Comparison of ENCODE assay signal across 8 mouse cellular contexts in the genomic region with DNA sequence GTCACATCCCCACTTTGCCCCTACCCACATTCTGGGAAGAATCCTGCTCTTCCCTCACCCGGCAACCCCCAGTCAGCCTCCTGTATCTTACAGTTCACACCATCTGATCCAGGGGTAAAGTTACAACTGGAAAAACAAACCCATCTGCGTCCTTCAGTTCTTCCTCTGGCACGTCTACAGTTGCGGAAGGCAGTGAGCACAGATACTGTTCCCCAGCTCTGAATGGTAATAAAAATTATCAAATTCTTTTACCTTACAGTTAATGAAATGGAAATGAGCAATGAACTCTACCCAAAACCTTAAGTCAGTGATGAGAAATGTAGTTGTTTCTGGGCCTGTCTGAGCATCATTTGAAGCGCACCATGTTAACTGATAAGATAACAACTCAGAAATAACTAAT. TPM values are rescaled to one million over a fixed set of nuclear protein-coding genes. Genes with fewer than 3 reads are reported as not detected.
DNase-seq lines count a peak whose midpoint lies in the region; ATAC-seq lines count a peak whose summit lies in the region.

No protein-coding gene starts in this region.

- no peak for ATAC-seq in kidney, embryonic 15.5 days (replicated peaks; ENCODE audit: low FRiP score)
- ATAC-seq in limb, embryonic 15.5 days (ENCODE audit: insufficient number of reproducible peaks, low FRiP score, low TSS enrichment, low read depth), result no peak
- no peak for ATAC-seq in erythroid progenitor cell, adult 5-6 weeks (replicated peaks; ENCODE audit: low FRiP score, poor library complexity, severe bottlenecking)
- ATAC-seq in inflammation-experienced regulatory T-cells, adult 6 months, result no peak

- H3K27me3 ChIP-seq in kidney, embryonic 15.5 days, result no peaks in the 10 kb centered on the region
- no peaks in the 10 kb centered on the region for H3K27me3 ChIP-seq in heart, embryonic 10.5 days (ENCODE audit: insufficient read depth, poor library complexity, severe bottlenecking)
- no peaks in the 10 kb centered on the region for H3K27me3 ChIP-seq in limb, embryonic 15.5 days

- peaks cover 65% of the 10 kb centered on the region for H3K4me1 ChIP-seq in kidney, embryonic 15.5 days
- peaks cover 63% of the 10 kb centered on the region for H3K4me1 ChIP-seq in heart, embryonic 10.5 days
- H3K4me1 ChIP-seq in limb, embryonic 15.5 days, result peaks cover 60% of the 10 kb centered on the region

- DNase-seq in kidney, adult 18-20 months, result no peak
- peak; percentile 31 for DNase-seq in Muller cell, postnatal 12 days (ENCODE audit: inconsistent ontology term)
- DNase-seq in heart, embryonic 10.5 days (ENCODE audit: low spot score), result no peak
- no peak for DNase-seq in urinary bladder, postnatal 10 days (ENCODE audit: low spot score)

- H3K9me3 ChIP-seq in kidney, embryonic 15.5 days (replicated peaks), result no peaks in the 10 kb centered on the region
- H3K9me3 ChIP-seq in heart, embryonic 10.5 days, result no peaks in the 10 kb centered on the region
- H3K9me3 ChIP-seq in limb, embryonic 15.5 days, result no peaks in the 10 kb centered on the region

- no peak overlapping the region for H3K4me2 ChIP-seq in kidney, embryonic 15.5 days
- no peak overlapping the region for H3K4me2 ChIP-seq in limb, embryonic 15.5 days

- no peak overlapping the region for H3K9ac ChIP-seq in kidney, embryonic 15.5 days
- no peak overlapping the region for H3K9ac ChIP-seq in limb, embryonic 15.5 days

- H3K36me3 ChIP-seq in kidney, embryonic 15.5 days, result no peaks in the 10 kb centered on the region
- H3K36me3 ChIP-seq in heart, embryonic 10.5 days, result no peaks in the 10 kb centered on the region
- no peaks in the 10 kb centered on the region for H3K36me3 ChIP-seq in limb, embryonic 15.5 days

- 41% methylated on average over 5 of the region's 5 CpGs for WGBS in kidney, embryonic 15.5 days
- 29% methylated on average over 5 of the region's 5 CpGs for WGBS in heart, embryonic 10.5 days
- 42% methylated on average over 5 of the region's 5 CpGs for WGBS in limb, embryonic 15.5 days

- H3K27ac ChIP-seq in kidney, embryonic 15.5 days, result peak overlapping the region; percentile 97
- H3K27ac ChIP-seq in heart, embryonic 10.5 days, result peak overlapping the region; percentile 93
- H3K27ac ChIP-seq in limb, embryonic 15.5 days, result peak overlapping the region; percentile 95

- H3K4me3 ChIP-seq in kidney, embryonic 15.5 days (replicated peaks), result no peak overlapping the region
- no peak overlapping the region for H3K4me3 ChIP-seq in heart, embryonic 10.5 days
- no peak overlapping the region for H3K4me3 ChIP-seq in limb, embryonic 15.5 days

RNA-seq across cellular contexts. Expression of a gene that starts 38.1 kb away (rescaled TPM):
- polyA plus RNA-seq in kidney, embryonic 15.5 days (2015; fragmentation: Nextera tagmentation; extraction: Ambion mirVana), result 43.1 and 44.2 TPM in 2 replicates
- polyA plus RNA-seq in heart, embryonic 10.5 days (2016; fragmentation: Nextera tagmentation; extraction: Ambion mirVana), result 37.7 and 42.4 TPM in 2 replicates
- polyA plus RNA-seq in limb, embryonic 15.5 days (2015; fragmentation: Nextera tagmentation; extraction: Ambion mirVana), result 35.2 and 36.4 TPM in 2 replicates
- 260 and 305 TPM in 2 replicates for total RNA-seq in erythroid progenitor cell, adult 5-6 weeks (2015; ENCODE audit: low replicate concordance)
- total RNA-seq in erythroid progenitor cell, adult 5-6 weeks (2017; ENCODE audit: low replicate concordance), result 311 and 332 TPM in 2 replicates
- 10 to 100 TPM; 79.8 to 94.2 (median 91.2) TPM for polyA plus RNA-seq in inflammation-experienced regulatory T-cells, adult 6 months (2017; shearing (Covaris generic))

RNA-seq across cellular contexts. Expression of a gene that starts 52.5 kb away (rescaled TPM):
- 1.4 and 2.0 TPM in 2 replicates for polyA plus RNA-seq in kidney, embryonic 15.5 days (2015; fragmentation: Nextera tagmentation; extraction: Ambion mirVana)
- 0.11 TPM in 1 of 2 replicates, not detected in the other for polyA plus RNA-seq in heart, embryonic 10.5 days (2016; fragmentation: Nextera tagmentation; extraction: Ambion mirVana)
- polyA plus RNA-seq in limb, embryonic 15.5 days (2015; fragmentation: Nextera tagmentation; extraction: Ambion mirVana), result not detected in 2 replicates
- total RNA-seq in erythroid progenitor cell, adult 5-6 weeks (2015; ENCODE audit: low replicate concordance), result not detected in 2 replicates
- not detected in 2 replicates for total RNA-seq in erythroid progenitor cell, adult 5-6 weeks (2017; ENCODE audit: low replicate concordance)
- polyA plus RNA-seq in inflammation-experienced regulatory T-cells, adult 6 months (2017; shearing (Covaris generic)), result under 1 TPM in 2 of 3 experiments, not detected in 1; 0.42 to 0.91 TPM
